Mouse (Mus musculus) c-Kit-positive CD71-positive TER-119-positive erythroid progenitor cells, embryonic 14.5 days (primary cell): ENCODE data around the gene Olfr195.
"Not testable (repeated sequence)": the region's sequence is repeated elsewhere in the genome, so short reads cannot be mapped to it uniquely, and the experiment has no call there.

Experiments used
- DNase-seq: peaks from one replicate; pipeline ENCODE4 v3.0.0-alpha.2; 2013; ENCODE audit warnings: low spot score

Olfr195 gene

GRCm38 (mm10) chr16:59146746-59147145 lies at the start of gene Olfr195:
TSS of gene Olfr195 (plus strand) at chr16:59147046.
- DNase-seq, result no peak

- no peak for DNase-seq
Observed at GRCm38 (mm10) chr16:59105312-59105711, 41.5 kb upstream of the Olfr195 start.

GRCm38 (mm10) chr16:59108522-59108921 lies 38.3 kb upstream of the Olfr195 start:
- DNase-seq, result not testable (repeated sequence)

GRCm38 (mm10) chr16:59111781-59112180 lies 35.1 kb upstream of the Olfr195 start, which contains the start of gene Olfr193:
TSS of gene Olfr193 (minus strand) at chr16:59111881.
- DNase-seq, result no peak

GRCm38 (mm10) chr16:59120969-59121368 lies 25.9 kb upstream of the Olfr195 start, which contains the start of gene Olfr194:
TSS of gene Olfr194 (minus strand) at chr16:59121069.
- no peak for DNase-seq

- DNase-seq, result no peak
Observed at GRCm38 (mm10) chr16:59130740-59131139, 16.1 kb upstream of the Olfr195 start.

- DNase-seq, result no peak
Observed at GRCm38 (mm10) chr16:59141105-59141504, 5.7 kb upstream of the Olfr195 start.

GRCm38 (mm10) chr16:59151996-59152395 lies 5.2 kb downstream of the Olfr195 start:
- no peak for DNase-seq

GRCm38 (mm10) chr16:59170354-59170753 lies 23.5 kb downstream of the Olfr195 start, which contains the start of gene Olfr196:
TSS of gene Olfr196 (minus strand) at chr16:59170454.
- no peak for DNase-seq
